Mouse (Mus musculus) embryonic facial prominence, embryonic 12.5 days (tissue): ENCODE data around the gene Gzmk. TPM values are rescaled to one million over a fixed set of nuclear protein-coding genes. Genes with fewer than 3 reads are reported as not detected.
"Not testable (repeated sequence)": the region's sequence is repeated elsewhere in the genome, so short reads cannot be mapped to it uniquely, and the experiment has no call there.

Experiments
- ATAC-seq: fragments of 200-750 bp; cut with Nextera tagmentation; 2 replicates; pipeline ENCODE4 v1.8.0; 2017; ENCODE audit not compliant: insufficient number of reproducible peaks, insufficient read depth, low FRiP score, low TSS enrichment
- H3K27ac ChIP-seq: fragments of 300-500 bp; sonication (generic); 2 replicates; pipeline ENCODE4 v1.5.1; 2016; ENCODE audit warnings: mild to moderate bottlenecking
- H3K27me3 ChIP-seq: fragments of 300-500 bp; sonication (generic); 2 replicates; pipeline ENCODE4 v1.6.1; 2016; ENCODE audit warnings: mild to moderate bottlenecking, moderate library complexity
- H3K36me3 ChIP-seq: fragments of 300-500 bp; sonication (generic); 2 replicates; pipeline ENCODE4 v1.6.1; 2016; ENCODE audit warnings: mild to moderate bottlenecking
- H3K4me1 ChIP-seq: fragments of 300-500 bp; sonication (generic); 2 replicates; pipeline ENCODE4 v1.6.1; 2016
- H3K4me2 ChIP-seq: fragments of 300-500 bp; sonication (generic); replicated peaks from 2 replicates; pipeline ENCODE4 v1.6.1; 2016; ENCODE audit warnings: mild to moderate bottlenecking, moderate library complexity
- H3K4me3 ChIP-seq: fragments of 300-500 bp; sonication (generic); 2 replicates; pipeline ENCODE4 v1.5.1; 2016; ENCODE audit warnings: mild to moderate bottlenecking
- H3K9ac ChIP-seq: fragments of 300-500 bp; sonication (generic); 2 replicates; pipeline ENCODE4 v1.6.1; 2016; ENCODE audit warnings: mild to moderate bottlenecking, moderate library complexity
- H3K9me3 ChIP-seq: fragments of 300-500 bp; sonication (generic); 2 replicates; pipeline ENCODE4 v1.6.1; 2016; ENCODE audit warnings: mild to moderate bottlenecking, moderate library complexity
- WGBS: fragments of 180-500 bp; shearing (Covaris S2); methylation state at CpG from one replicate; pipeline ENCODE4 v1.1.7; 2016; 5-methylcytosine and 5-hydroxymethylcytosine counted together
- polyA plus RNA-seq: library from polyadenylated mRNA; unstranded; fragments of >200 nt; fragmentation: Nextera tagmentation; extraction: Ambion mirVana; gene quantifications from 2 replicates; pipeline ENCODE4 v1.2.1, GENCODE M21; 2016

Gene Gzmk
- polyA plus RNA-seq = not detected in 2 replicates

GRCm38 (mm10) chr13:113225811-113226210, at the start of gene Gzmk:
Gzmk (minus strand) TSS chr13:113225908.
- Histone ChIP-seq H3K9me3 (no peaks in the 10 kb centered on the region), H3K36me3 (no peaks in the 10 kb centered on the region), H3K4me1 (no peaks in the 10 kb centered on the region), H3K27me3 (no peaks in the 10 kb centered on the region), H3K9ac (no peak within 1 kb of the TSS), H3K4me3 (no peak within 1 kb of the TSS), H3K27ac (no peak within 1 kb of the TSS), H3K4me2 (no peak within 1 kb of the TSS)
- WGBS = 62% methylated on average over 7 of the region's 7 CpGs
- no peak for ATAC-seq

GRCm38 (mm10) chr13:113271189-113271588, 45.5 kb upstream of the Gzmk start:
- Histone ChIP-seq H3K36me3 (no peaks in the 10 kb centered on the region), H3K4me2 (no peak overlapping the region), H3K9me3 (no peaks in the 10 kb centered on the region), H3K4me1 (no peaks in the 10 kb centered on the region), H3K27me3 (no peaks in the 10 kb centered on the region), H3K27ac (no peak overlapping the region), H3K4me3 (no peak overlapping the region), H3K9ac (no peak overlapping the region)
- no peak for ATAC-seq
- WGBS = 88% methylated on average over 8 of the region's 8 CpGs

- 47% methylated on average over 18 of the region's 18 CpGs for WGBS
- H3K4me3 ChIP-seq = no peak overlapping the region
- no peak overlapping the region for H3K4me2 ChIP-seq
- peak; percentile 80 for ATAC-seq
- H3K27ac ChIP-seq = no peak overlapping the region
- no peak overlapping the region for H3K9ac ChIP-seq
- H3K36me3 ChIP-seq = no peaks in the 10 kb centered on the region
- no peaks in the 10 kb centered on the region for H3K4me1 ChIP-seq
- no peaks in the 10 kb centered on the region for H3K27me3 ChIP-seq
- no peaks in the 10 kb centered on the region for H3K9me3 ChIP-seq
These were observed 44.4 kb upstream of the Gzmk start for GRCm38 (mm10) chr13:113269777-113270776.

- WGBS = 67% methylated on average over 3 of the region's 3 CpGs
- Histone ChIP-seq H3K4me2 (no peak overlapping the region), H3K4me1 (no peaks in the 10 kb centered on the region), H3K36me3 (no peaks in the 10 kb centered on the region), H3K27me3 (no peaks in the 10 kb centered on the region), H3K9ac (no peak overlapping the region), H3K27ac (no peak overlapping the region), H3K9me3 (no peaks in the 10 kb centered on the region), H3K4me3 (no peak overlapping the region)
- no peak for ATAC-seq
These were observed 41.5 kb upstream of the Gzmk start for GRCm38 (mm10) chr13:113267204-113267603.

- H3K4me2 ChIP-seq = no peak overlapping the region
- 33% methylated on average over 9 of the region's 9 CpGs for WGBS
These were observed 40.8 kb upstream of the Gzmk start for GRCm38 (mm10) chr13:113266495-113266951.

GRCm38 (mm10) chr13:113265257-113265656, 39.5 kb upstream of the Gzmk start:
- no peaks in the 10 kb centered on the region for H3K36me3 ChIP-seq
- ATAC-seq = no peak
- H3K4me1 ChIP-seq = no peaks in the 10 kb centered on the region
- no peak overlapping the region for H3K27ac ChIP-seq
- H3K4me2 ChIP-seq = no peak overlapping the region
- 27% methylated on average over 13 of the region's 13 CpGs for WGBS
- H3K4me3 ChIP-seq = no peak overlapping the region
- H3K9me3 ChIP-seq = no peaks in the 10 kb centered on the region
- H3K9ac ChIP-seq = no peak overlapping the region
- H3K27me3 ChIP-seq = no peaks in the 10 kb centered on the region

More at GRCm38 (mm10) chr13:113266495-113266951, 40.8 kb upstream of the Gzmk start:
- H3K4me3 ChIP-seq = no peak overlapping the region
- ATAC-seq = peak; percentile 43; the same call in 1 of the 2 replicates
- H3K4me1 ChIP-seq = no peaks in the 10 kb centered on the region
- no peak overlapping the region for H3K9ac ChIP-seq
- H3K27me3 ChIP-seq = no peaks in the 10 kb centered on the region
- no peaks in the 10 kb centered on the region for H3K36me3 ChIP-seq
- H3K9me3 ChIP-seq = no peaks in the 10 kb centered on the region
- H3K27ac ChIP-seq = no peak overlapping the region

GRCm38 (mm10) chr13:113262822-113263221, 37.1 kb upstream of the Gzmk start:
- WGBS = 84% methylated on average over 12 of the region's 12 CpGs
- H3K4me2 ChIP-seq = no peak overlapping the region
- H3K4me1 ChIP-seq = no peaks in the 10 kb centered on the region
- no peaks in the 10 kb centered on the region for H3K27me3 ChIP-seq
- no peaks in the 10 kb centered on the region for H3K9me3 ChIP-seq
- no peaks in the 10 kb centered on the region for H3K36me3 ChIP-seq
- no peak overlapping the region for H3K4me3 ChIP-seq
- no peak overlapping the region for H3K9ac ChIP-seq
- no peak overlapping the region for H3K27ac ChIP-seq
- no peak for ATAC-seq

- Histone ChIP-seq H3K4me2 (no peak overlapping the region), H3K27me3 (no peaks in the 10 kb centered on the region), H3K9ac (no peak overlapping the region), H3K4me1 (no peaks in the 10 kb centered on the region), H3K36me3 (no peaks in the 10 kb centered on the region), H3K27ac (no peak overlapping the region), H3K4me3 (no peak overlapping the region), H3K9me3 (no peaks in the 10 kb centered on the region)
- ATAC-seq = no peak
- 91% methylated on average over 5 of the region's 5 CpGs for WGBS
These were observed 33.5 kb upstream of the Gzmk start for GRCm38 (mm10) chr13:113259237-113259636.

GRCm38 (mm10) chr13:113257190-113257589, 31.5 kb upstream of the Gzmk start:
- H3K4me1 ChIP-seq = no peaks in the 10 kb centered on the region
- ATAC-seq = no peak
- H3K27me3 ChIP-seq = no peaks in the 10 kb centered on the region
- H3K27ac ChIP-seq = no peak overlapping the region
- no peaks in the 10 kb centered on the region for H3K36me3 ChIP-seq
- H3K9me3 ChIP-seq = no peaks in the 10 kb centered on the region
- no peak overlapping the region for H3K4me3 ChIP-seq
- H3K4me2 ChIP-seq = no peak overlapping the region
- H3K9ac ChIP-seq = no peak overlapping the region
- WGBS = 48% methylated on average over 5 of the region's 5 CpGs

GRCm38 (mm10) chr13:113256766-113257165, 31.1 kb upstream of the Gzmk start:
- no peaks in the 10 kb centered on the region for H3K4me1 ChIP-seq
- no peaks in the 10 kb centered on the region for H3K36me3 ChIP-seq
- H3K9me3 ChIP-seq = no peaks in the 10 kb centered on the region
- no peak overlapping the region for H3K27ac ChIP-seq
- ATAC-seq = no peak
- WGBS = 92% methylated on average over 2 of the region's 2 CpGs
- H3K4me3 ChIP-seq = no peak overlapping the region
- H3K9ac ChIP-seq = no peak overlapping the region
- no peak overlapping the region for H3K4me2 ChIP-seq
- H3K27me3 ChIP-seq = no peaks in the 10 kb centered on the region

- not testable (repeated sequence) for H3K36me3 ChIP-seq, H3K9me3 ChIP-seq, H3K4me3 ChIP-seq, H3K9ac ChIP-seq, ATAC-seq, H3K4me2 ChIP-seq, H3K4me1 ChIP-seq, H3K27ac ChIP-seq, H3K27me3 ChIP-seq
- WGBS = 78% methylated on average over 7 of the region's 7 CpGs
These were observed 26.9 kb upstream of the Gzmk start for GRCm38 (mm10) chr13:113252580-113252979.

GRCm38 (mm10) chr13:113245025-113245424, 19.3 kb upstream of the Gzmk start:
- Histone ChIP-seq H3K4me3 (no peak overlapping the region), H3K36me3 (no peaks in the 10 kb centered on the region), H3K4me1 (no peaks in the 10 kb centered on the region), H3K9ac (no peak overlapping the region), H3K27me3 (no peaks in the 10 kb centered on the region), H3K9me3 (no peaks in the 10 kb centered on the region), H3K4me2 (no peak overlapping the region), H3K27ac (no peak overlapping the region)
- ATAC-seq = no peak
- 81% methylated on average over 8 of the region's 8 CpGs for WGBS
